Mouse (Mus musculus): Measurements from ENCODE around the gene Pomt1.

DNA sequence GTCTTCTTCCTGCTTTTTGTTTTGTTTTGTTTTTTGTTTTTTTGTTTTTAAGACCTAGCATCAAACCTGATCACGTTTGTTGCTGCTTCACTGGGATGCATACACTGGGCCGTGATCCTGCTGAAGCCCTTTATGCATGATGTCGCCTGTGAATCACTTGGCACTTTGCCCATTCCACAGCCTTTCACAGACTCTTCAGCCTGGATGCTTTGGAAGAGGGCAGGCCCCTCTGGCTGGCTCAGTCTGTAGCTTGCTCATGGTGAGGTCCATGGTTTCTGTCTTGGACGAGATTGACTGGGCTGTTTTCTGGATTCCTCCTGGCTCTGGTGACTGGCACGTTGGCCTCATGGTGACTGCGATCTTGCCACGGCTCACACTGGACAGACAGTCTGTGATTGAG lies 34.9 kb upstream of the Pomt1 start:
- TF ChIP-seq CTCF (IDR thresholded peaks at IDR 0.05; ENCODE audit: insufficient read depth, low read depth, low read length) (no peak), POLR2A (IDR thresholded peaks at IDR 0.05; ENCODE audit: insufficient read depth, low read depth, low read length) (no peak)

Measured in olfactory bulb, adult 2 months (tissue).